Mouse (Mus musculus): ENCODE results near the gene Smoc2.

GRCm38 (mm10) chr17:14426481-14426880 lies 147.2 kb downstream of the Smoc2 start:
- TF ChIP-seq CTCF (conservative IDR thresholded peaks at IDR 0.05; ENCODE audit: insufficient read depth, insufficient read length, low read depth, low read length) (no peak), POLR2A (IDR thresholded peaks at IDR 0.05; ENCODE audit: low read depth, low read length) (no peak)
